Mouse (Mus musculus) heart, embryonic 13.5 days (tissue): ENCODE measurements around the gene Wasf2. TPM values are rescaled to one million over a fixed set of nuclear protein-coding genes. Genes with fewer than 3 reads are reported as not detected.
A peak's percentile ranks its signal among the peaks of the same experiment; 100 is the strongest.

Experiments used
- ATAC-seq: fragments of 200-750 bp; cut with Nextera tagmentation; 2 replicates; pipeline ENCODE4 v1.8.0; 2017; ENCODE audit warnings: moderate TSS enrichment; ENCODE audit not compliant: insufficient number of reproducible peaks, low FRiP score, low TSS enrichment; ENCODE audit errors: extremely low read depth
- H3K27ac ChIP-seq: fragments of 300-500 bp; sonication (generic); replicated peaks from 2 replicates; pipeline ENCODE4 v1.5.1; 2015; ENCODE audit warnings: moderate library complexity, mild to moderate bottlenecking, inconsistent platforms
- H3K27me3 ChIP-seq: fragments of 300-500 bp; sonication (generic); replicated peaks from 2 replicates; pipeline ENCODE4 v1.6.1; 2015; ENCODE audit warnings: mild to moderate bottlenecking, inconsistent platforms
- H3K36me3 ChIP-seq: fragments of 300-500 bp; sonication (generic); 2 replicates; pipeline ENCODE4 v1.6.1; 2015; ENCODE audit warnings: mild to moderate bottlenecking, inconsistent platforms
- H3K4me1 ChIP-seq: fragments of 300-500 bp; sonication (generic); 2 replicates; pipeline ENCODE4 v1.6.1; 2015; ENCODE audit warnings: inconsistent platforms
- H3K4me2 ChIP-seq: fragments of 300-500 bp; sonication (generic); 2 replicates; pipeline ENCODE4 v1.6.1; 2015; ENCODE audit warnings: inconsistent platforms, mild to moderate bottlenecking, moderate library complexity
- H3K4me3 ChIP-seq: fragments of 300-500 bp; sonication (generic); 2 replicates; pipeline ENCODE4 v1.5.1; 2015; ENCODE audit warnings: moderate library complexity, mild to moderate bottlenecking, inconsistent platforms
- H3K9ac ChIP-seq: fragments of 300-500 bp; sonication (generic); 2 replicates; pipeline ENCODE4 v1.6.1; 2015; ENCODE audit warnings: inconsistent platforms, mild to moderate bottlenecking, moderate library complexity
- H3K9me3 ChIP-seq: fragments of 300-500 bp; sonication (generic); 2 replicates; pipeline ENCODE4 v1.6.1; 2016; ENCODE audit warnings: inconsistent platforms
- WGBS: fragments of 180-500 bp; shearing (Covaris S2); methylation state at CpG from one replicate; pipeline ENCODE4 v1.1.7; 2015; ENCODE audit warnings: mixed read lengths; 5-methylcytosine and 5-hydroxymethylcytosine counted together
- polyA plus RNA-seq: library from polyadenylated mRNA; unstranded; fragments of >200 nt; fragmentation: Nextera tagmentation; extraction: Ambion mirVana; gene quantifications from 2 replicates; pipeline ENCODE4 v1.2.1, GENCODE M21; 2015

Wasf2 gene
- polyA plus RNA-seq, 1 experiment from 2014 or later = 64.6 TPM

GRCm38 (mm10) chr4:133178305-133178704, 48.0 kb downstream of the Wasf2 start:
- no peak for ATAC-seq
- Histone ChIP-seq H3K27me3 (no peaks in the 10 kb centered on the region), H3K27ac (no peak overlapping the region), H3K4me2 (no peak overlapping the region), H3K4me1 (peaks cover 64% of the 10 kb centered on the region), H3K9ac (no peak overlapping the region), H3K9me3 (no peaks in the 10 kb centered on the region), H3K36me3 (peaks cover 64% of the 10 kb centered on the region), H3K4me3 (no peak overlapping the region)
- 74% methylated on average over 5 of the region's 5 CpGs for WGBS

DNA sequence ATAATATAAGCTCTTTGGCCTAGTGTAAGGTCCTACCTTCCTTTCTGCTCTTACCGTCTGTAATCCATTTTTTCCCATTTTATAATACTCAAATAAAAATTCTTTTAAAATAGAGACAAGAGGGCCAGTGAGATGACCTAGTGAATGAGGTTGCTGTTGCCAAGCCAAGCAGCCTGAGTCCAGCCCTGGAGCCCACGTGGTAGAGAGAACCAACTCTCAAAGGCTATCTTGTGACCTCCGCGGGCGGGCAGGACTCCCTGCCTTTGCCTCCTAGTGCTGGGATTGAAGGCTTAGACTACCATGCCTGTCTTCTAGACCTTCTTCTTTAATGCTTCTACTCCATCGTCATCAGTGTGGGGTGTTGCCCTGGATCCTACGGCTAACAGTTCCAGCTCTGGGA, 49.0 kb downstream of the Wasf2 start:
- no peak overlapping the region for H3K27ac ChIP-seq
- no peaks in the 10 kb centered on the region for H3K9me3 ChIP-seq
- H3K36me3 ChIP-seq = peaks cover 64% of the 10 kb centered on the region
- peaks cover 65% of the 10 kb centered on the region for H3K4me1 ChIP-seq
- H3K4me3 ChIP-seq = no peak overlapping the region
- no peak for ATAC-seq
- WGBS = 88% methylated on average over 7 of the region's 7 CpGs
- no peaks in the 10 kb centered on the region for H3K27me3 ChIP-seq
- no peak overlapping the region for H3K4me2 ChIP-seq
- no peak overlapping the region for H3K9ac ChIP-seq

GRCm38 (mm10) chr4:133182439-133183033, 52.2 kb downstream of the Wasf2 start:
- whole genome bisulfite sequencing = 80% methylated on average over 8 of the region's 8 CpGs
- ATAC-seq = no peak
- Histone ChIP-seq H3K9me3 (no peaks in the 10 kb centered on the region), H3K4me2 (no peak overlapping the region), H3K4me3 (no peak overlapping the region), H3K36me3 (peaks cover 77% of the 10 kb centered on the region), H3K27ac (peak overlapping the region; percentile 73), H3K27me3 (no peaks in the 10 kb centered on the region), H3K9ac (peak overlapping the region; percentile 19; the same call in 1 of the 2 replicates), H3K4me1 (peaks cover 54% of the 10 kb centered on the region)

GRCm38 (mm10) chr4:133184031-133184897, 54.0 kb downstream of the Wasf2 start:
- ATAC-seq = no peak
- peaks cover 42% of the 10 kb centered on the region for H3K4me1 ChIP-seq
- peak overlapping the region; percentile 83 for H3K27ac ChIP-seq
- 59% methylated on average over 14 of the region's 14 CpGs for WGBS
- peak overlapping the region; percentile 4; the same call in 1 of the 2 replicates for H3K4me2 ChIP-seq
- peak overlapping the region; percentile 70 for H3K9ac ChIP-seq
- no peaks in the 10 kb centered on the region for H3K9me3 ChIP-seq
- no peak overlapping the region for H3K4me3 ChIP-seq
- no peaks in the 10 kb centered on the region for H3K27me3 ChIP-seq
- peaks cover 79% of the 10 kb centered on the region for H3K36me3 ChIP-seq

GRCm38 (mm10) chr4:133184898-133185665, 54.8 kb downstream of the Wasf2 start:
- H3K9ac ChIP-seq = peak overlapping the region; percentile 70
- 33% methylated on average over 15 of the region's 15 CpGs for WGBS
- ATAC-seq = no peak

DNA sequence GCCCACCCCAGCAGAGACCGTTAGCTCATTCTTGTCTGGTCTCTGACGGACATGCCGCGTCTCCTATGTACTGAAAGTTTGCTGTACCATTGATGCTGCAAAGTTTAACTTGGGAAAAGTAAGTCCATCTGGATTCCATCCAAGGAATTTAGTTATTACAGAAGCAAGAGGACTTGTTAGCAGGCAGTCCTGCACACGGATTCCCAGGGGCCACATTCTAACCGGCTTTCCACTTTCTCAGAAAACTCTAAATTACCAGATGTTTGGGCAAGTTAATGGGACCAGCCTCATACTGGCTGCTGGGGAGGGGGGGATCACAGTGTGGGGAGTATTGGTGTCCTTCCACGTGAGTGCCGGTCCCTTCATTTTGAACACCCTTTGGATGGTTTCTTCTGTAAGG, 55.6 kb downstream of the Wasf2 start:
- peaks cover 79% of the 10 kb centered on the region for H3K36me3 ChIP-seq
- peak overlapping the region; percentile 10; the same call in 1 of the 2 replicates for H3K4me2 ChIP-seq
- H3K9ac ChIP-seq = no peak overlapping the region
- H3K4me3 ChIP-seq = no peak overlapping the region
- ATAC-seq = no peak
- H3K27me3 ChIP-seq = no peaks in the 10 kb centered on the region
- peak overlapping the region; percentile 83 for H3K27ac ChIP-seq
- peaks cover 42% of the 10 kb centered on the region for H3K4me1 ChIP-seq
- 75% methylated on average over 8 of the region's 8 CpGs for WGBS
- no peaks in the 10 kb centered on the region for H3K9me3 ChIP-seq

More at GRCm38 (mm10) chr4:133184898-133185665, 54.8 kb downstream of the Wasf2 start:
- H3K36me3 ChIP-seq = peaks cover 79% of the 10 kb centered on the region
- no peak overlapping the region for H3K4me3 ChIP-seq
- no peaks in the 10 kb centered on the region for H3K9me3 ChIP-seq
- H3K4me2 ChIP-seq = peak overlapping the region; percentile 10
- H3K27me3 ChIP-seq = no peaks in the 10 kb centered on the region
- peak overlapping the region; percentile 83 for H3K27ac ChIP-seq
- peaks cover 42% of the 10 kb centered on the region for H3K4me1 ChIP-seq

DNA sequence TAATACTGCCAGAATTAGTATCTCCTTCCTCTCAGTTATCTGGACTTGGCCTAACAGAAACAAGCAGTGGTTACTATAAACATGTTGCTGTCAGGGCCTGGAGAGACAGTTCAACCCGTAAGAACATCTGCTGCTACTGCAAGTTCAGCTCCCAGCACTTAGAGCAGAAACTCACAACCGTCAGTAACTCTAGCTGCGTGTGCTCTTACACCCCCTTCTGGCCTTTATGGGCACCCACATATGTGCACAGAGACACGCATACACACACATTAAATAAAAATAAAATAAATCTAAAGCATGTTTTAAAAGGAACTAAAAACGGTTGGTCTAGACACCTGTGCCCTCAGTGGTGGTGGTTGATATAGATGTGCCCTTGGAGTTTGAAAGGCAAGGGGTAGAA, 56.6 kb downstream of the Wasf2 start:
- H3K36me3 ChIP-seq = peaks cover 79% of the 10 kb centered on the region
- no peak overlapping the region for H3K9ac ChIP-seq
- H3K4me1 ChIP-seq = peaks cover 42% of the 10 kb centered on the region
- ATAC-seq = no peak
- no peak overlapping the region for H3K4me3 ChIP-seq
- no peaks in the 10 kb centered on the region for H3K9me3 ChIP-seq
- no peak overlapping the region for H3K27ac ChIP-seq
- H3K4me2 ChIP-seq = no peak overlapping the region
- WGBS = 91% methylated on average over 5 of the region's 5 CpGs
- H3K27me3 ChIP-seq = no peaks in the 10 kb centered on the region

DNA sequence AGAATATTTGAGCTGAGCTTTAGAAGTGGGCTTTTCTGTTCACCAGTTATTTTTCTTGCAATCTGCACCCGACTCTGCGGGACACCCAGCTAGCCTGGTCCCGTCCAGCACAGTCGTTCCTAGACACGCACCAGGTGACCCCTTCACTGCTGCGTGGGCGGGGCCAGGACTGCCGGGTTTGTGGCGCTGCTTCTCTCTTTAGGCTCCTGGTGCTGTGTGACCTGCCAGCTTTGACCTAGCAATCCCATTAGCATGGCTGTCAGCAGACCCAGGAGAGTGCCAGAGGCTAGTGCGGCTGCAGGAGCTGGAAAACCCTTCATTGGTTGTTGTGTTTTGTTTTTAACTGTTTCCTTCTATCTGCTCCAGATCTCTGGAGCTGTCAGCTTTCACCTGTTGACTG, 59.1 kb downstream of the Wasf2 start:
- Histone ChIP-seq H3K9ac (no peak overlapping the region), H3K36me3 (peaks cover 92% of the 10 kb centered on the region), H3K27me3 (no peaks in the 10 kb centered on the region), H3K4me2 (no peak overlapping the region), H3K4me1 (peaks cover 19% of the 10 kb centered on the region), H3K9me3 (no peaks in the 10 kb centered on the region), H3K4me3 (no peak overlapping the region), H3K27ac (no peak overlapping the region)
- WGBS = 70% methylated on average over 10 of the region's 10 CpGs
- no peak for ATAC-seq

DNA sequence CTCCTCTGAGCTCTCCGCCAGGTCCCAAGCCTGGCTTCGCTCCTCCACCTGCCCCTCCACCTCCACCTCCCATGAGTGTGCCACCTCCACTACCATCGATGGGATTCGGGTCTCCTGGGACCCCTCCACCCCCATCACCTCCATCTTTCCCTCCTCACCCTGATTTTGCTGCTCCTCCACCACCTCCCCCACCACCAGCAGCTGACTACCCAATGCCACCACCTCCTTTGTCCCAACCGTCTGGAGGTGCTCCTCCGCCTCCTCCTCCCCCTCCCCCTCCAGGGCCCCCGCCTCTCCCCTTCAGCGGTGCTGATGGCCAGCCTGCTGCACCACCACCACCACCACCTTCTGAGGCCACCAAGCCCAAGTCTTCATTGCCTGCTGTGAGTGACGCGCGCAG, 64.2 kb downstream of the Wasf2 start:
- WGBS = 87% methylated on average over 10 of the region's 11 CpGs
- Histone ChIP-seq H3K9ac (no peak overlapping the region), H3K27me3 (no peaks in the 10 kb centered on the region), H3K36me3 (peaks cover 78% of the 10 kb centered on the region), H3K4me2 (no peak overlapping the region), H3K9me3 (no peaks in the 10 kb centered on the region), H3K27ac (no peak overlapping the region), H3K4me1 (peaks cover 40% of the 10 kb centered on the region), H3K4me3 (no peak overlapping the region)
- ATAC-seq = no peak

GRCm38 (mm10) chr4:133195014-133195413, 64.7 kb downstream of the Wasf2 start:
- Histone ChIP-seq H3K9ac (no peak overlapping the region), H3K4me2 (no peak overlapping the region), H3K4me1 (peaks cover 45% of the 10 kb centered on the region), H3K9me3 (no peaks in the 10 kb centered on the region), H3K36me3 (peaks cover 72% of the 10 kb centered on the region), H3K27ac (no peak overlapping the region), H3K4me3 (no peak overlapping the region), H3K27me3 (no peaks in the 10 kb centered on the region)
- ATAC-seq = no peak
- 54% methylated on average over 4 of the region's 4 CpGs for WGBS

DNA sequence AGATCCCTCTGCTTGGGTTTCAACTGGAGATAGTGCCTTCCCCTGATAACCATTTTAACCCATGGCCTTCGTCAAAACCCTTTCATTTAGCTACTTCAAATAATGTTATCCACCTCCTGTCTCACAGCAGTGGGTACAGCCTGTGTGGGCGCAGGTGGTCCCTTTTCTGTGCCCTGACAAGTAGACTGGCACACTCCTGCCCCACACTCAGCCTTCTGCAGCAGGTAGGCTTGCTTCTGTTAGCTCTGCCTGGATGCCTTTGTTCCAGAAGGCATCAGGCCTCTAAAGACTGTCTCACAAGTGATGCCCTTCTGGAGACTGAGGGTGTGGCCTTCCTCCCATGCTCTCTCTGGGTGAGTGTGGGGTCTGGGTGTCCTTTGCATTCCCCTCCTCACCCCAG, 65.8 kb downstream of the Wasf2 start:
- peaks cover 56% of the 10 kb centered on the region for H3K4me1 ChIP-seq
- ATAC-seq = no peak
- H3K9ac ChIP-seq = peak overlapping the region; percentile 41
- no peaks in the 10 kb centered on the region for H3K9me3 ChIP-seq
- H3K4me2 ChIP-seq = no peak overlapping the region
- H3K36me3 ChIP-seq = peaks cover 61% of the 10 kb centered on the region
- H3K27ac ChIP-seq = peak overlapping the region; percentile 93; the same call in 1 of the 2 replicates
- no peaks in the 10 kb centered on the region for H3K27me3 ChIP-seq
- WGBS = 64% methylated on average over 2 of the region's 2 CpGs
- no peak overlapping the region for H3K4me3 ChIP-seq
